Mouse (Mus musculus) cerebellum, adult 2 months (tissue): ENCODE data around the gene Olfr1031. TPM values are rescaled to one million over a fixed set of nuclear protein-coding genes. Genes with fewer than 3 reads are reported as not detected.
"Not testable (repeated sequence)": the region's sequence is repeated elsewhere in the genome, so short reads cannot be mapped to it uniquely, and the experiment has no call there.

Experiments used
- DNase-seq, 2 experiments: peaks; one replicate each; pipeline ENCODE4 v3.0.0; 2021
- H3K27ac ChIP-seq: fragments of 200-500 bp; 2 replicates; pipeline ENCODE4 v1.5.1; 2012; ENCODE audit warnings: low read length, control low read depth, inconsistent platforms; ENCODE audit not compliant: insufficient read depth
- H3K27me3 ChIP-seq: fragments of 200-500 bp; 2 replicates; pipeline ENCODE4 v1.6.1; 2012; ENCODE audit warnings: inconsistent platforms, mild to moderate bottlenecking, low read length, moderate library complexity; ENCODE audit not compliant: control insufficient read depth, insufficient read depth
- H3K4me1 ChIP-seq: fragments of 200-500 bp; 2 replicates; pipeline ENCODE4 v1.6.1; 2011; ENCODE audit warnings: low read length; ENCODE audit not compliant: control insufficient read depth, insufficient read depth
- H3K4me3 ChIP-seq: fragments of 200-500 bp; replicated peaks from 2 replicates; pipeline ENCODE3; 2011; ENCODE audit warnings: mild to moderate bottlenecking, low read depth, low read length, control low read depth; ENCODE audit not compliant: insufficient read depth
- CTCF ChIP-seq: fragments of 200-500 bp; IDR thresholded peaks from 2 replicates; pipeline ENCODE4 v1.5.1; 2011; ENCODE audit warnings: low read depth, mild to moderate bottlenecking, control low read depth, low read length, moderate library complexity, borderline replicate concordance; ENCODE audit not compliant: insufficient read depth
- POLR2A ChIP-seq: fragments of 200-500 bp; IDR thresholded peaks from 2 replicates; pipeline ENCODE4 v1.6.1; 2011; ENCODE audit warnings: low read length, control low read depth, borderline replicate concordance; ENCODE audit not compliant: insufficient read depth
- WGBS: fragments of 180-500 bp; shearing (Covaris S2); methylation state at CpG from one replicate; pipeline ENCODE4 v1.1.7; 2018; 5-methylcytosine and 5-hydroxymethylcytosine counted together
- polyA plus RNA-seq: library from polyadenylated mRNA; depleted of rRNA; stranded (reverse); fragments of >200 nt; gene quantifications from 2 replicates; pipeline ENCODE4 v1.2.3, GENCODE M21; 2012; rRNA removed

Olfr1031 gene
- not detected in 2 replicates for polyA plus RNA-seq

- no peaks in the 10 kb centered on the region for H3K4me1 ChIP-seq
- 58% methylated on average over 3 of the region's 3 CpGs for WGBS
- no peak within 1 kb of the TSS for H3K4me3 ChIP-seq
- no peak for TF ChIP-seq POLR2A
- no peak for TF ChIP-seq CTCF
- no peaks in the 10 kb centered on the region for H3K27me3 ChIP-seq
- no peak within 1 kb of the TSS for H3K27ac ChIP-seq
- DNase-seq: no peak
Measured at GRCm38 (mm10) chr2:85990004-85990403, at the start of gene Olfr1031. Olfr1031 (plus strand) TSS chr2:85990304.

GRCm38 (mm10) chr2:85950137-85950536 is 40.0 kb upstream of the Olfr1031 start, which contains the start of gene Olfr1028:
Olfr1028 (plus strand) TSS chr2:85950437.
- 69% methylated on average over 1 of the region's 1 CpGs for WGBS
- no peak for DNase-seq

GRCm38 (mm10) chr2:85973595-85973994 is 16.5 kb upstream of the Olfr1031 start, which contains the start of gene Olfr1029:
Olfr1029 (plus strand) TSS chr2:85973895.
- H3K27me3 ChIP-seq: no peaks in the 10 kb centered on the region
- no peak for DNase-seq
- no peak within 1 kb of the TSS for H3K27ac ChIP-seq
- 92% methylated on average over 2 of the region's 2 CpGs for WGBS
- H3K4me1 ChIP-seq: no peaks in the 10 kb centered on the region
- TF ChIP-seq CTCF: no peak
- no peak for TF ChIP-seq POLR2A
- H3K4me3 ChIP-seq: no peak within 1 kb of the TSS

More at GRCm38 (mm10) chr2:85950137-85950536, 40.0 kb upstream of the Olfr1031 start, which contains the start of gene Olfr1028:
- Histone ChIP-seq H3K4me3 (no peak within 1 kb of the TSS), H3K27ac (no peak within 1 kb of the TSS), H3K27me3 (no peaks in the 10 kb centered on the region), H3K4me1 (no peaks in the 10 kb centered on the region)
- TF ChIP-seq POLR2A (no peak), CTCF (no peak)

GRCm38 (mm10) chr2:85978976-85979375 is 11.1 kb upstream of the Olfr1031 start, which contains the start of gene Olfr1030:
Olfr1030 (plus strand) TSS chr2:85979276.
- Histone ChIP-seq H3K4me3 (no peak within 1 kb of the TSS), H3K4me1 (no peaks in the 10 kb centered on the region), H3K27me3 (no peaks in the 10 kb centered on the region), H3K27ac (no peak within 1 kb of the TSS)
- TF ChIP-seq CTCF (no peak), POLR2A (no peak)
- no peak for DNase-seq
- WGBS: 77% methylated on average over 1 of the region's 1 CpGs

GRCm38 (mm10) chr2:86005240-86005639 is 15.1 kb downstream of the Olfr1031 start, which contains the start of gene Olfr1032:
Olfr1032 (plus strand) TSS chr2:86005540.
- no peak for TF ChIP-seq POLR2A
- TF ChIP-seq CTCF: no peak
- Histone ChIP-seq H3K4me3 (no peak within 1 kb of the TSS), H3K4me1 (no peaks in the 10 kb centered on the region), H3K27me3 (no peaks in the 10 kb centered on the region), H3K27ac (no peak within 1 kb of the TSS)
- DNase-seq: no peak
- 89% methylated on average over 7 of the region's 7 CpGs for WGBS

- H3K27me3 ChIP-seq, H3K27ac ChIP-seq, H3K4me3 ChIP-seq, DNase-seq, H3K4me1 ChIP-seq: not testable (repeated sequence)
- under 1% methylated on average over 11 of the region's 11 CpGs for WGBS
Measured at GRCm38 (mm10) chr2:86020406-86020805, 30.3 kb downstream of the Olfr1031 start, which contains the start of gene Olfr1033. Olfr1033 (plus strand) TSS chr2:86020633.

- not testable (repeated sequence) for H3K27me3 ChIP-seq, H3K4me3 ChIP-seq
- WGBS: 40% methylated on average over 7 of the region's 9 CpGs
Measured at GRCm38 (mm10) chr2:86021518-86021917, 31.4 kb downstream of the Olfr1031 start.

More at GRCm38 (mm10) chr2:86021518-86021917, 31.4 kb downstream of the Olfr1031 start:
- H3K4me1 ChIP-seq, H3K27ac ChIP-seq, DNase-seq: not testable (repeated sequence)

Other genes with a start within 250 kb of the Olfr1031 start
- gene Olfr1012, start 227.5 kb upstream of the Olfr1031 start, polyA plus RNA-seq: not detected in 2 replicates
- gene Olfr1013, start 223.2 kb upstream of the Olfr1031 start, polyA plus RNA-seq: not detected in 2 replicates
- not detected in 2 replicates for gene Olfr1014, start 217.6 kb upstream of the Olfr1031 start, polyA plus RNA-seq
- not detected in 2 replicates for gene Olfr1015, start 208.3 kb upstream of the Olfr1031 start, polyA plus RNA-seq
- not detected in 2 replicates for gene Olfr1016, start 187.8 kb upstream of the Olfr1031 start, polyA plus RNA-seq
- not detected in 2 replicates for gene Olfr1018, start 171.8 kb upstream of the Olfr1031 start, polyA plus RNA-seq
- not detected in 2 replicates for gene Olfr1019, start 144.8 kb upstream of the Olfr1031 start, polyA plus RNA-seq
- not detected in 2 replicates for gene Olfr1020, start 143.3 kb upstream of the Olfr1031 start, polyA plus RNA-seq
- not detected in 2 replicates for gene Olfr1022, start 121.7 kb upstream of the Olfr1031 start, polyA plus RNA-seq
- not detected in 2 replicates for gene Olfr1023, start 104.7 kb upstream of the Olfr1031 start, polyA plus RNA-seq
- not detected in 2 replicates for gene Olfr1024, start 85.3 kb upstream of the Olfr1031 start, polyA plus RNA-seq
- gene Olfr1025-ps1, start 75.1 kb upstream of the Olfr1031 start, polyA plus RNA-seq: not detected in 2 replicates
- gene Olfr1026, start 68.7 kb upstream of the Olfr1031 start, polyA plus RNA-seq: not detected in 2 replicates
- gene Olfr1028, start 39.9 kb upstream of the Olfr1031 start, polyA plus RNA-seq: not detected in 2 replicates
- gene Olfr1029, start 16.4 kb upstream of the Olfr1031 start, polyA plus RNA-seq: not detected in 2 replicates
- not detected in 2 replicates for gene Olfr1030, start 11.0 kb upstream of the Olfr1031 start, polyA plus RNA-seq
- not detected in 2 replicates for gene Olfr1032, start 15.2 kb downstream of the Olfr1031 start, polyA plus RNA-seq
- 0.11 and 0.21 TPM in 2 replicates for gene Olfr1033, start 30.3 kb downstream of the Olfr1031 start, polyA plus RNA-seq
- 0.02 and 0.05 TPM in 2 replicates for gene Olfr1034, start 55.6 kb downstream of the Olfr1031 start, polyA plus RNA-seq
- gene Olfr1036, start 83.7 kb downstream of the Olfr1031 start, polyA plus RNA-seq: not detected in 2 replicates
- gene Olfr1037, start 97.1 kb downstream of the Olfr1031 start, polyA plus RNA-seq: not detected in 2 replicates
- not detected in 2 replicates for gene Olfr1039, start 145.6 kb downstream of the Olfr1031 start, polyA plus RNA-seq
- not detected in 2 replicates for gene Olfr1040, start 156.4 kb downstream of the Olfr1031 start, polyA plus RNA-seq
- gene Olfr1042, start 171.5 kb downstream of the Olfr1031 start, polyA plus RNA-seq: not detected in 2 replicates
- not detected in 2 replicates for gene Olfr1043, start 177.2 kb downstream of the Olfr1031 start, polyA plus RNA-seq
- gene Olfr1044, start 187.5 kb downstream of the Olfr1031 start, polyA plus RNA-seq: not detected in 2 replicates
- gene Olfr52, start 195.4 kb downstream of the Olfr1031 start, polyA plus RNA-seq: not detected in 2 replicates
- not detected in 2 replicates for gene Olfr1045, start 212.7 kb downstream of the Olfr1031 start, polyA plus RNA-seq
- not detected in 2 replicates for gene Olfr1046, start 229.0 kb downstream of the Olfr1031 start, polyA plus RNA-seq
- gene Olfr1047, start 241.1 kb downstream of the Olfr1031 start, polyA plus RNA-seq: not detected in 2 replicates
- gene Olfr1048, start 250.0 kb downstream of the Olfr1031 start, polyA plus RNA-seq: not detected in 2 replicates